Mouse (Mus musculus) gastrocnemius, postnatal 4 days (tissue): Measurements from ENCODE around the gene Cdc42se1. TPM values are rescaled to one million over a fixed set of nuclear protein-coding genes. Genes with fewer than 3 reads are reported as not detected.

ENCODE experiments used
- DNase-seq, 2 experiments: peaks; one replicate each; pipeline ENCODE4 v3.0.0; 2021 to 2022; ENCODE audit warnings: low spot score in 2 of 2, mixed read lengths in 2 of 2
- total RNA-seq, 2 experiments: library from RNA; stranded (reverse); gene quantifications; 2 replicates each; pipeline ENCODE4 v1.2.3; 2021

Cdc42se1 gene
- total RNA-seq, 2 experiments from 2014 or later = 48.1 to 49.2 TPM

DNA sequence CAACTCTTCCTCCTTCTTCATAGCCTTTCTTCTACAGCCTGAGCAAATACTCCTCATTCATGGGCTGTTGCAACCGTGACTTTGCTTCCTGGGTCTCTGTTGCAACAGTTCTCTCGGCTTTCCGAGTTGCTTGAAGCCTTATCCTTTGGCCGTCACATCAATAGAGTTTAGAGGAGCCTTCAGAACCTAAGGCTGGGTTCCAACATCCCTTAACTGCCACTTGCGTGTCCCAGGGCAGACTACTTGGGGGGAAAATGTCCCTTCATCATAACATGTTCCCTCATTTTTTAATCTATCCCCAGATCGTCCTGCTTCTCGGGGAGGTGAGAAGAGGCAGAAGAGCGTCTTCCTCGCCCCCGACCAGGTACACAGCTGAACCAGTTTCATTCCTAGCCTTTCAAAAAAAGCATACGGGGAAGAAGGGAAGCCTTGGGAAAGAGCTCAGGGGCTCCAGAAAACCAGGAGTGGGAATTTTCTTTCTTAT lies 53.9 kb downstream of the Cdc42se1 start:
- peak in 1 of 2 experiments; percentile 22 for DNase-seq

- peak; percentile 71 to 84 for DNase-seq
These were observed 54.5 kb downstream of the Cdc42se1 start for GRCm38 (mm10) chr3:95282865-95283588.

DNA sequence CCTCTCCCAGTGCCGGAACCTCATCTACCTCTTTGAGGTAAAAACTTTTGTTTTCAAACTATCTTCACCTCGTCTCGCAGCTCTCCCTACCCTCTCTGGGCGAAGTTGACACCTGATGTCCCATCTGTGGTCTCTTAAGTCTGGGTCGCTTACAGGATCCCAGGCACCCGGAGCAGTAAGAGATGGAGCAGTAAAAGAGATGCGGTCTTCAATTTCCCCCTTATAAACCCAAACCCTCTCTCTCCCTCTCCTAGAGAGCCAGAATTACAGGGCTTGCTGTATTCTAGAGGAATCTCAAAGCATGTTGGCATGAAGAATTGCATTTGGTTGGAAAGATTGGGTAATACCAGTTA lies 55.0 kb downstream of the Cdc42se1 start:
- DNase-seq = no peak

DNA sequence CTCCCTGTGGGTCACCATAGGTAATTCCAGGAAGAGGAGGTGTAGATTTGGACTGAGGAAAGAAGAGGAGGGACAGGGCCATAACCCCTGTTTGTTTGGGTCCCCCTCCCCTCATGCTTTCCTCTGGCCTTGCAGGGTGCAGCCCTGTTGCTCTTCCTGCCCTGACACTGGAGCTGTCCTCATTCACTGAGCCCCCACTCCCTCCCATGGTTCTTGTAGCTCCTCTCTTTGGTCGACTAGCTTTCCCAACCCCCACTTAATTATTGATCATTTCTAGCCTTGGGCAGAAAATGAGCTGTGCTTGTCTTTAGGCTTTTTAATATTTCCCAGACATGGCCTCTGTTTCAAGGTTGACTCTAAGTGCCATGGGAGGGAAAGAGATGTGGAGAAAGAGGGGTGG lies 55.5 kb downstream of the Cdc42se1 start:
- DNase-seq = no peak

- DNase-seq = no peak
These were observed 56.2 kb downstream of the Cdc42se1 start for GRCm38 (mm10) chr3:95284501-95285281.

DNA sequence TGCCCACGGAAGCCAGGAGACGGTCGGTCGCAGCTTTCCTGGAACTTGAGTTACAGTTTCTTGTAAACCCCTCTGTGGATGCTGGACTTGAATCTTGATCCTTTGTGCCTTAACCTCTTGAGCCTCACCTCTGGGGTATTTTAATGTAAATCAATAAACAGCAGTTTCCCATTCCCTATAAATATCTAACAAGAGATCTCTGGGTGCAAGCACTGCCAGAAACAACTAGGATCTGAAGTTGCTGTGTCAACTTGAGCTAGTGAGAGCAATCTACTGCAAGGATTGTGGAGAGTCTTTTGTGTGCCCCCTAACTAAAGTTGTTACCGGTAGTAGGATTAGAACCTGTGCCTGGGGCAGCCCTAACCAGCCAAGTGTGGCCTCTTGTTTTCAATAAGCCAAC lies 56.9 kb downstream of the Cdc42se1 start:
- DNase-seq = no peak

Other genes starting within 250 kb of the Cdc42se1 start
- gene Zfp687, start 213.3 kb upstream of the Cdc42se1 start, total RNA-seq = 10 to 100 TPM; 29.6 to 34.7 TPM
- gene Psmd4, start 186.1 kb upstream of the Cdc42se1 start, total RNA-seq = 100 to 1,000 TPM; 175 to 200 TPM
- gene Pip5k1a, start 121.8 kb upstream of the Cdc42se1 start, total RNA-seq = 10 to 100 TPM; 22.7 to 26.2 TPM
- gene Vps72, start 117.7 kb upstream of the Cdc42se1 start, total RNA-seq = 10 to 100 TPM; 62.3 to 71.2 TPM
- gene Tmod4, start 104.3 kb upstream of the Cdc42se1 start, total RNA-seq = 100 to 1,000 TPM; 250 to 275 TPM
- 10 to 100 TPM; 48.8 to 51.2 TPM for gene Scnm1, start 94.7 kb upstream of the Cdc42se1 start, total RNA-seq
- gene Lysmd1, start 94.6 kb upstream of the Cdc42se1 start, total RNA-seq = 1 to 10 TPM; 6.8 to 7.0 TPM
- gene Tnfaip8l2, start 86.4 kb upstream of the Cdc42se1 start, total RNA-seq = 1 to 10 TPM; 2.8 to 3.7 TPM
- gene Sema6c, start 68.3 kb upstream of the Cdc42se1 start, total RNA-seq = 100 to 1,000 TPM; 112 to 123 TPM
- gene Gabpb2, start 10.8 kb upstream of the Cdc42se1 start, total RNA-seq = 10 to 100 TPM; 18.0 to 18.8 TPM
- gene Mllt11, start 3.4 kb downstream of the Cdc42se1 start, total RNA-seq = 10 to 100 TPM; 30.9 to 34.4 TPM
- gene Gm128, start 12.9 kb downstream of the Cdc42se1 start, total RNA-seq = under 1 TPM in 1 of 2 experiments, not detected in 1; 0.18 TPM
- gene Bnipl, start 22.5 kb downstream of the Cdc42se1 start, total RNA-seq = under 1 TPM; 0.16 to 0.29 TPM
- 10 to 100 TPM; 22.8 to 26.8 TPM for gene Mindy1, start 52.6 kb downstream of the Cdc42se1 start, total RNA-seq
- 10 to 100 TPM; 68.7 to 78.2 TPM for gene Prune1, start 53.3 kb downstream of the Cdc42se1 start, total RNA-seq
- 1 to 10 TPM in 1 of 2 experiments, under 1 TPM in 1; 0.57 to 1.1 TPM for gene Anxa9, start 78.4 kb downstream of the Cdc42se1 start, total RNA-seq
- gene Cers2, start 86.1 kb downstream of the Cdc42se1 start, total RNA-seq = 10 to 100 TPM; 56.0 to 61.5 TPM
- gene Setdb1, start 128.5 kb downstream of the Cdc42se1 start, total RNA-seq = 10 to 100 TPM; 22.5 to 24.5 TPM
- gene 4930558C23Rik, start 174.1 kb downstream of the Cdc42se1 start, total RNA-seq = not detected
- gene Arnt, start 205.7 kb downstream of the Cdc42se1 start, total RNA-seq = 10 to 100 TPM; 59.6 to 72.8 TPM